Mouse (Mus musculus) splenic B cell, adult 2 months (primary cell): Measurements from ENCODE around the gene Gm48551.
A peak's percentile ranks its signal among the peaks of the same experiment; 100 is the strongest.

Experiments used
- DNase-seq: peaks from one replicate; pipeline ENCODE4 v3.0.0-alpha.2; 2011; ENCODE audit warnings: low read depth, low spot score
- H3K27me3 ChIP-seq: 2 replicates; pipeline ENCODE4 v1.6.1; 2012; ENCODE audit warnings: mild to moderate bottlenecking, low read length, moderate library complexity, mixed read lengths; ENCODE audit not compliant: control insufficient read depth, poor library complexity, insufficient read depth, severe bottlenecking
- H3K36me3 ChIP-seq: 2 replicates; pipeline ENCODE4 v1.6.1; 2012; ENCODE audit warnings: mild to moderate bottlenecking, low read length, moderate library complexity, mixed read lengths; ENCODE audit not compliant: control insufficient read depth, poor library complexity, insufficient read depth, severe bottlenecking

The Gm48551 gene

GRCm38 (mm10) chr10:81366477-81367206, 17.6 kb upstream of the Gm48551 start:
- Histone ChIP-seq H3K27me3 (no peaks in the 10 kb centered on the region), H3K36me3 (peaks cover 7% of the 10 kb centered on the region)
- no peak for DNase-seq

- H3K36me3 ChIP-seq, result peaks cover 7% of the 10 kb centered on the region
- no peak for DNase-seq
- H3K27me3 ChIP-seq, result no peaks in the 10 kb centered on the region
Observed at GRCm38 (mm10) chr10:81367207-81367495, 17.1 kb upstream of the Gm48551 start.

- H3K36me3 ChIP-seq, result peaks cover 2% of the 10 kb centered on the region; the same call in 1 of the 2 replicates
- H3K27me3 ChIP-seq, result no peaks in the 10 kb centered on the region
- DNase-seq, result no peak
Observed at GRCm38 (mm10) chr10:81375322-81375721, 8.9 kb upstream of the Gm48551 start.

- 0 out of 2 replicates have a peak, but pooled peaks cover 2% of the 10 kb centered on the region for H3K36me3 ChIP-seq
- DNase-seq, result no peak
Observed at GRCm38 (mm10) chr10:81376561-81377361, 7.5 kb upstream of the Gm48551 start.

GRCm38 (mm10) chr10:81377362-81377664, 7.0 kb upstream of the Gm48551 start:
- Histone ChIP-seq H3K27me3 (no peaks in the 10 kb centered on the region), H3K36me3 (0 out of 2 replicates have a peak, but pooled peaks cover 2% of the 10 kb centered on the region)
- no peak for DNase-seq

More at GRCm38 (mm10) chr10:81376561-81377361, 7.5 kb upstream of the Gm48551 start:
- H3K27me3 ChIP-seq, result no peaks in the 10 kb centered on the region

- H3K36me3 ChIP-seq, result 0 out of 2 replicates have a peak, but pooled peaks cover 2% of the 10 kb centered on the region
- DNase-seq, result no peak
- H3K27me3 ChIP-seq, result no peaks in the 10 kb centered on the region
Observed at GRCm38 (mm10) chr10:81377793-81378552, 6.3 kb upstream of the Gm48551 start, which contains the start of gene Fzr1. Gene Fzr1 (minus strand): TSS chr10:81378516.

- peak; percentile 100 for DNase-seq
- Histone ChIP-seq H3K36me3 (0 out of 2 replicates have a peak, but pooled peaks cover 2% of the 10 kb centered on the region), H3K27me3 (no peaks in the 10 kb centered on the region)
Observed at GRCm38 (mm10) chr10:81378553-81379182, 5.6 kb upstream of the Gm48551 start.

GRCm38 (mm10) chr10:81379183-81379553, 5.1 kb upstream of the Gm48551 start:
- H3K36me3 ChIP-seq, result 0 out of 2 replicates have a peak, but pooled peaks cover 2% of the 10 kb centered on the region
- DNase-seq, result no peak
- H3K27me3 ChIP-seq, result no peaks in the 10 kb centered on the region

GRCm38 (mm10) chr10:81379809-81380378, 4.4 kb upstream of the Gm48551 start:
- H3K36me3 ChIP-seq, result 0 out of 2 replicates have a peak, but pooled peaks cover 2% of the 10 kb centered on the region
- H3K27me3 ChIP-seq, result no peaks in the 10 kb centered on the region
- no peak for DNase-seq

GRCm38 (mm10) chr10:81382039-81382438, 2.2 kb upstream of the Gm48551 start:
- DNase-seq, result no peak
- no peaks in the 10 kb centered on the region for H3K27me3 ChIP-seq

GRCm38 (mm10) chr10:81384605-81384982, 328 bp downstream of the Gm48551 start:
- Histone ChIP-seq H3K27me3 (no peaks in the 10 kb centered on the region), H3K36me3 (peaks cover 3% of the 10 kb centered on the region; the same call in 1 of the 2 replicates)
- DNase-seq, result no peak

More at GRCm38 (mm10) chr10:81382039-81382438, 2.2 kb upstream of the Gm48551 start:
- 0 out of 2 replicates have a peak, but pooled peaks cover 1% of the 10 kb centered on the region for H3K36me3 ChIP-seq

GRCm38 (mm10) chr10:81385603-81386306, 1.5 kb downstream of the Gm48551 start:
- no peak for DNase-seq
- H3K27me3 ChIP-seq, result no peaks in the 10 kb centered on the region
- H3K36me3 ChIP-seq, result peaks cover 3% of the 10 kb centered on the region; the same call in 1 of the 2 replicates

GRCm38 (mm10) chr10:81387716-81388115, 3.5 kb downstream of the Gm48551 start:
- Histone ChIP-seq H3K27me3 (no peaks in the 10 kb centered on the region), H3K36me3 (peaks cover 3% of the 10 kb centered on the region; the same call in 1 of the 2 replicates)
- DNase-seq, result no peak
